Mouse (Mus musculus) kidney, embryonic 16.5 days (tissue): ENCODE measurements around the gene Slc26a1. TPM values are rescaled to one million over a fixed set of nuclear protein-coding genes. Genes with fewer than 3 reads are reported as not detected.

ENCODE experiments used
- ATAC-seq: fragments of 200-750 bp; cut with Nextera tagmentation; 2 replicates; pipeline ENCODE4 v1.8.0; 2017; ENCODE audit warnings: moderate TSS enrichment; ENCODE audit not compliant: low FRiP score, low TSS enrichment
- H3K27ac ChIP-seq: fragments of 300-500 bp; sonication (generic); 2 replicates; pipeline ENCODE4 v1.5.1; 2014; ENCODE audit warnings: low read length
- H3K27me3 ChIP-seq: fragments of 300-500 bp; sonication (generic); 2 replicates; pipeline ENCODE4 v1.6.1; 2014; ENCODE audit warnings: low read length, control low read depth, mixed read lengths; ENCODE audit not compliant: insufficient read depth
- H3K36me3 ChIP-seq: fragments of 300-500 bp; sonication (generic); 2 replicates; pipeline ENCODE4 v1.6.1; 2014; ENCODE audit warnings: low read length, control low read depth, mixed read lengths; ENCODE audit not compliant: insufficient read depth
- H3K4me1 ChIP-seq: fragments of 300-500 bp; sonication (generic); 2 replicates; pipeline ENCODE4 v1.6.1; 2014; ENCODE audit warnings: low read length, control low read depth, mixed read lengths; ENCODE audit not compliant: insufficient read depth
- H3K4me2 ChIP-seq: fragments of 300-500 bp; sonication (generic); replicated peaks from 2 replicates; pipeline ENCODE4 v1.6.1; 2014; ENCODE audit warnings: low read depth, low read length
- H3K4me3 ChIP-seq: fragments of 300-500 bp; sonication (generic); 2 replicates; pipeline ENCODE4 v1.5.1; 2014; ENCODE audit warnings: mild to moderate bottlenecking, low read length
- H3K9ac ChIP-seq: fragments of 300-500 bp; sonication (generic); replicated peaks from 2 replicates; pipeline ENCODE4 v1.6.1; 2014; ENCODE audit warnings: low read length
- H3K9me3 ChIP-seq: fragments of 300-500 bp; sonication (generic); 2 replicates; pipeline ENCODE4 v1.6.1; 2016; ENCODE audit warnings: low read length, control low read depth
- WGBS: fragments of 180-500 bp; shearing (Covaris S2); extraction: QIAGEN DNeasy Blood & Tissue Kit; methylation state at CpG from one replicate; pipeline ENCODE4 v1.1.7; 2014; 5-methylcytosine and 5-hydroxymethylcytosine counted together
- polyA plus RNA-seq: library from polyadenylated mRNA; unstranded; fragments of >200 nt; fragmentation: Nextera tagmentation; extraction: Ambion mirVana; gene quantifications from 2 replicates; pipeline ENCODE4 v1.2.1, GENCODE M21; 2015

The Slc26a1 gene
- polyA plus RNA-seq, 1 experiment from 2014 or later, result 9.8 TPM

DNA sequence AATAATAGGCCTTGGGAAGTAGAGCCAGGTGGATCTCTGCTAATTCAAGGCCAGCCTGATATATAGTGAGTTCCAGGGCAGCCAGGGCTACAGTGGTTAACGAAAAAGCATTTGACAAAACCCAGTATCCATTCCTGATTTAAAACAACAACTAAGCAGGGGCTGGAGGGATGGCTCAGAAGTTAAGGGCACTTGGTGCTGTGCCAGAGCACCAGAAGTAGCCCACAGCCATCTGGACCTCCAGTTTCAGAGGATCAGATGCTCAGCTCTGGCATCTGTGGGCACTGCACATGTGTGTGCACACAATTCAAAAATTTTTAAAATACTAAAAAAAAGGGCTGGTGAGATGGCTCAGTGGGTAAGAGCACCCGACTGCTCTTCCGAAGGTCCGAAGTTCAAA is 41.7 kb downstream of the Slc26a1 start:
- 94% methylated on average over 4 of the region's 4 CpGs for WGBS
- Histone ChIP-seq H3K4me1 (peaks cover 8% of the 10 kb centered on the region), H3K36me3 (no peaks in the 10 kb centered on the region), H3K9ac (no peak overlapping the region), H3K27ac (no peak overlapping the region), H3K4me3 (no peak overlapping the region), H3K9me3 (no peaks in the 10 kb centered on the region), H3K4me2 (no peak overlapping the region), H3K27me3 (no peaks in the 10 kb centered on the region)
- no peak for ATAC-seq

DNA sequence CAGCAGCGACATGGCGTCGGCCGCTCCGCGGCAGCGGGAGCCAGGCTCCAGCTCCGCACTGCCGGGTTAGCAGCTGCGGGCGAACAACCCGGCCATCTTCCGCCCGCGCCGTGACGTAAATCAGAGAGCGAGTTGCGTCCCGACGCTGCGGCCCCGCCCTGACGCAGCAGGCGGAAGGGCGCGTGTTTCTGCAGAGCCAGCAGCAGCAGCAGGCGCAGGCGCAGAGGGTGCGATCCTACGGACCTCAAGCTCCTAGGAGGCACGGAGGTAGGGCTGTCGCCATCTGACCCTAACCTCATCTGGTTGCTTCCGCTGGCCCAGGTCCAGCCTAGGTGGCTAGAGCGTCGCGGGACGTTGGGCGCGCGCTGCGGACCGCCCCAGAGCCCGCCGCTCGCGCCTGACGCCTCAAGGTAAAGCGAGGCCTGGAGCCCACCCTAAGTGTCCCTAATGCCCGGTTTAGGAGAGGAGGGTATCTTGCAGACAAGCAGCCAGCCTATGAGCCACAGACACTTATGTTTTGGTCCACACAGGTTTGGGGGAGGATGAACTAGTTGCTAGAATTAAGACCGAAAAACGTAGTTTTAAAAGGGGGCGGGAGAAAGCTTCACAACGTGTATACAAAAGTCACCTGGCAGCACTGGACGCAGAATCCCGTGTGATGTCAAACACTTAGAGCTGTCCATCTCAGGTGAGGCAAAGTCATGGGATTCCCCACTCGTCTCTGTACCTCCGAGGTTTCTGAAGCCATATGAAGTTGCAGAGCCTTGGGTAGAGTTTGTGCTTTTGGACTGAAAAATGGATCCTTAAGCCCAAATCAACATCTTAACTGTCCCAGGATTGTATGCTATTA is 45.5 kb downstream of the Slc26a1 start, which contains the start of the genes Gak and Tmem175:
TSS of gene Gak (minus strand) at position 122 of the 850 bp plus-strand sequence.
TSS of gene Tmem175 (plus strand) at position 137 of the 850 bp plus-strand sequence.
- under 1% methylated on average over 58 of the region's 58 CpGs for WGBS
- Histone ChIP-seq H3K4me2 (peak within 1 kb of the TSS; percentile 81), H3K4me1 (peaks cover 24% of the 10 kb centered on the region), H3K9me3 (no peaks in the 10 kb centered on the region), H3K27ac (peak within 1 kb of the TSS; percentile 90), H3K36me3 (no peaks in the 10 kb centered on the region), H3K9ac (peak within 1 kb of the TSS; percentile 97), H3K4me3 (peak within 1 kb of the TSS; percentile 93), H3K27me3 (no peaks in the 10 kb centered on the region)
- ATAC-seq, result peak; percentile 99

DNA sequence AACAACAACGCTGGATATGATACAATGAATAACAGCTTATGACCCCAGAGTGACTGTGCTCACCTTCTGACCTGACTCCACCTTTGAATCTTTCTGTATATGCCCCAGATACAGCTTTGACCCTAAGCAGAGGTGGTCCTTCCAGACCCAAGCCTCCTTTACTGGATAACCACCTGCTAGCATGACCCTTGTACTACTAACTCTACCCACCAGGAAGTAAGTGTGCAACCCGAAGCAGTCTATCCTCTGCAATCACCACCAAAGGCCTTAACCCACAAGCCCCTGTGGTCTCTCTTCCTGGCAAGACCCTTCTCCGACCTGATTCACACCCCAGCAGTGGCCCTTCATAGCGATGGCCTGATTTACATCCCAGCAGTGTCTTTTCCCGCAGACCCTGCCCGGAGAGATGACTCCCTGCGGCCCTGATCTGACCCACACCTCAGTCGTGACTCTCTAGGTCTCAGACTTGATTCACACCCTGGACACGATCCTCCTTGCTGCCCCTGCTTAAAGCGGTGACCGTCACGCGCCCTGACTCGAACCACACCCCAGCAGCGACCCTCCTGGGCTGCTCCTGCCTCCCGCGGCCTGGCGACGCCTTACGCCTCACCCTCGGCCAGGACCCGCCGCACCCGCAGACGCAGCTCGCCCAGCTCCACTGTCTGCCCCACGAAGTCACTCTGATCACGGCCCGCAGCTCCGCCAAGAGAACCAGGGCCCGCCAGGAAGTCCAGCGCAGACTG is 46.3 kb downstream of the Slc26a1 start:
- WGBS, result under 1% methylated on average over 32 of the region's 32 CpGs
- Histone ChIP-seq H3K27ac (peak overlapping the region; percentile 90), H3K9me3 (no peaks in the 10 kb centered on the region), H3K4me3 (peak overlapping the region; percentile 93), H3K27me3 (no peaks in the 10 kb centered on the region), H3K36me3 (0 out of 2 replicates have a peak, but pooled peaks cover 3% of the 10 kb centered on the region), H3K4me1 (peaks cover 24% of the 10 kb centered on the region), H3K4me2 (peak overlapping the region; percentile 81), H3K9ac (peak overlapping the region; percentile 97)
- peak; percentile 87 for ATAC-seq

DNA sequence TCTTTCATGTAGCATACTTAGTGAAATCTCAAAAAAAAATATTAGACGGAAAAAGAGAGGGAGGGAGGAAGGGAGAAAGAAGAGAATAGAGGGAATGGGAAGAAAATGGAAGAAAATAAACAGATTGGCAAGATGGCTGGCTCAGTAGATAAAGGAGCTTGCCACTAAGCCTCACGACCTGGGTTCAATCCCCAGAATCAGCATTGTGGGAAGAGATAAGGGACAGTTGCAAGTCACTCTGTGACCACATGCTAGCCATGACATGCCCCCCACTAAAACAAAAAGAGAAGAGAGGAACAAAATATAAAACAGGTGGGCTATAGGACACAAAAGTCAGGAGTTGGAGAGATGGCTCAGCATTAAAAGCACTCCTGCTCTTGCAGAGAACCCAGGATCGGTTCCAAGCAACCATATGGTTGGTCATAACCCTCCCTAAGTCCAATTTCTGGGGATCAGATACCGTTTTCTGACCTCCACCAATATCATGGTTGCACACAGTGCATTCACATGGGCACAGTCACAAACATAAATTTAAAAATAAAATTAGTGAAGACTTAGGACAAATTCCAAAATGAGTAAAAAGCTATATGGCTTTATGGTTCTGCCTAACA is 49.2 kb downstream of the Slc26a1 start:
- no peaks in the 10 kb centered on the region for H3K9me3 ChIP-seq
- WGBS, result 94% methylated on average over 4 of the region's 4 CpGs
- no peak overlapping the region for H3K27ac ChIP-seq
- no peaks in the 10 kb centered on the region for H3K27me3 ChIP-seq
- no peak overlapping the region for H3K4me2 ChIP-seq
- ATAC-seq, result no peak
- peaks cover 29% of the 10 kb centered on the region for H3K36me3 ChIP-seq
- H3K4me1 ChIP-seq, result peaks cover 24% of the 10 kb centered on the region
- H3K4me3 ChIP-seq, result no peak overlapping the region
- H3K9ac ChIP-seq, result no peak overlapping the region

DNA sequence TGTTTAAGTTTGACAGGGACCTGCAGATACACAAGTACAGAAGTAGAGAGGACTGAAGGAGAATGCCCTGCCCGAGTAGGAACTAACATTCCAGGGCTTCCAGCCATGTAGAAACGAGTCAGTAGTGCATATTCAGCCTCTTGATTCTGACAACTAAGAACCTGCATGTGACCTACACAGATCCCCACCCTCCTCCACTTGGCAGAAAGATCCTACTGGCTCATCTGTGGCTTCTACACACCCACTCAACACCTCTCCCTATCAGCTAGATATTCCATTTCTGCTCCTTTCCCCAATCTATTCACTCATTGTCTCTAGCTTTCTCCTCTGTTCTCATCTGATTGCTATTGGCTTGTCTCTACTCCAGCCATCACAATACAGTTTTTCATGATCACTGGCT is 53.5 kb downstream of the Slc26a1 start:
- Histone ChIP-seq H3K27me3 (no peaks in the 10 kb centered on the region), H3K4me1 (no peaks in the 10 kb centered on the region), H3K36me3 (peaks cover 39% of the 10 kb centered on the region), H3K4me3 (no peak overlapping the region), H3K27ac (no peak overlapping the region), H3K9me3 (no peaks in the 10 kb centered on the region), H3K9ac (no peak overlapping the region), H3K4me2 (no peak overlapping the region)
- ATAC-seq, result no peak
- 72% methylated on average over 2 of the region's 2 CpGs for WGBS

Other genes with a start within 250 kb of the Slc26a1 start
- gene Atp5k, start 241.1 kb downstream of the Slc26a1 start, polyA plus RNA-seq, result 354 and 360 TPM in 2 replicates
- gene Mfsd7a, start 226.7 kb downstream of the Slc26a1 start, polyA plus RNA-seq, result 0.37 and 0.40 TPM in 2 replicates
- gene Pcgf3, start 214.3 kb downstream of the Slc26a1 start, polyA plus RNA-seq, result 18.0 and 21.9 TPM in 2 replicates
- gene Cplx1, start 125.5 kb downstream of the Slc26a1 start, polyA plus RNA-seq, result 0.44 and 1.1 TPM in 2 replicates
- 63.3 and 67.3 TPM in 2 replicates for gene Gak, start 45.8 kb downstream of the Slc26a1 start, polyA plus RNA-seq
- gene Tmem175, start 45.8 kb downstream of the Slc26a1 start, polyA plus RNA-seq, result 31.9 and 32.7 TPM in 2 replicates
- gene Idua, start 15.2 kb downstream of the Slc26a1 start, polyA plus RNA-seq, result 12.0 and 12.9 TPM in 2 replicates
- 14.2 and 14.6 TPM in 2 replicates for gene Dgkq, start 5.9 kb downstream of the Slc26a1 start, polyA plus RNA-seq
- gene Fgfrl1, start 16.8 kb upstream of the Slc26a1 start, polyA plus RNA-seq, result 11.5 and 13.8 TPM in 2 replicates
- gene Rnf212, start 99.4 kb upstream of the Slc26a1 start, polyA plus RNA-seq, result 0.24 TPM in 1 of 2 replicates, not detected in the other
- gene Tmed11, start 119.8 kb upstream of the Slc26a1 start, polyA plus RNA-seq, result not detected in 2 replicates
- gene Vmn2r8, start 133.3 kb upstream of the Slc26a1 start, polyA plus RNA-seq, result not detected in 2 replicates
- not detected in 2 replicates for gene Vmn2r9, start 177.0 kb upstream of the Slc26a1 start, polyA plus RNA-seq